Mouse (Mus musculus) mesoderm, embryonic 11.5 days (tissue): ENCODE measurements around the gene Pglyrp3.
A peak's percentile ranks its signal among the peaks of the same experiment; 100 is the strongest.
"Not testable (repeated sequence)": the region's sequence is repeated elsewhere in the genome, so short reads cannot be mapped to it uniquely, and the experiment has no call there.

Experiments used
- DNase-seq: peaks from one replicate; pipeline ENCODE4 v3.0.0-alpha.2; 2012; ENCODE audit warnings: low read depth, low spot score

The Pglyrp3 gene

GRCm38 (mm10) chr3:92014283-92014682, at the start of gene Pglyrp3:
TSS of gene Pglyrp3 (plus strand) at chr3:92014583.
- no peak for DNase-seq

- no peak for DNase-seq
Measured at GRCm38 (mm10) chr3:92011001-92011400, 3.4 kb upstream of the Pglyrp3 start.

GRCm38 (mm10) chr3:92024541-92024940, 10.2 kb downstream of the Pglyrp3 start:
- DNase-seq = not testable (repeated sequence)

- DNase-seq = no peak
Measured at GRCm38 (mm10) chr3:92033203-92033602, 18.8 kb downstream of the Pglyrp3 start.

- no peak for DNase-seq
Measured at GRCm38 (mm10) chr3:92033892-92034291, 19.5 kb downstream of the Pglyrp3 start.

- DNase-seq = peak; percentile 35
Measured at GRCm38 (mm10) chr3:92050382-92051054, 36.1 kb downstream of the Pglyrp3 start.

- DNase-seq = peak; percentile 53
Measured at GRCm38 (mm10) chr3:92080462-92081284, 66.3 kb downstream of the Pglyrp3 start.
